Mouse (Mus musculus) hindbrain, embryonic 12.5 days (tissue): Measurements from ENCODE around the gene Dock8. TPM values are rescaled to one million over a fixed set of nuclear protein-coding genes. Genes with fewer than 3 reads are reported as not detected.

Experiments used
- ATAC-seq: fragments of 200-750 bp; cut with Nextera tagmentation; 2 replicates; pipeline ENCODE4 v1.8.0; 2017; ENCODE audit warnings: moderate TSS enrichment; ENCODE audit not compliant: low FRiP score
- H3K27ac ChIP-seq: fragments of 300-500 bp; sonication (generic); 2 replicates; pipeline ENCODE4 v1.5.1; 2016; ENCODE audit warnings: mild to moderate bottlenecking
- H3K27me3 ChIP-seq: fragments of 300-500 bp; sonication (generic); 2 replicates; pipeline ENCODE4 v1.6.1; 2016; ENCODE audit warnings: mild to moderate bottlenecking
- H3K36me3 ChIP-seq: fragments of 300-500 bp; sonication (generic); 2 replicates; pipeline ENCODE4 v1.6.1; 2016; ENCODE audit warnings: mild to moderate bottlenecking
- H3K4me1 ChIP-seq: fragments of 300-500 bp; sonication (generic); 2 replicates; pipeline ENCODE4 v1.6.1; 2016
- H3K4me2 ChIP-seq: fragments of 300-500 bp; sonication (generic); replicated peaks from 2 replicates; pipeline ENCODE4 v1.6.1; 2016; ENCODE audit warnings: mild to moderate bottlenecking
- H3K4me3 ChIP-seq: fragments of 300-500 bp; sonication (generic); 2 replicates; pipeline ENCODE4 v1.5.1; 2016; ENCODE audit warnings: mild to moderate bottlenecking
- H3K9ac ChIP-seq: fragments of 300-500 bp; sonication (generic); 2 replicates; pipeline ENCODE4 v1.6.1; 2016; ENCODE audit warnings: mild to moderate bottlenecking, moderate library complexity
- H3K9me3 ChIP-seq: fragments of 300-500 bp; sonication (generic); replicated peaks from 2 replicates; pipeline ENCODE4 v1.6.1; 2016; ENCODE audit warnings: mild to moderate bottlenecking
- WGBS: fragments of 180-500 bp; shearing (Covaris S2); methylation state at CpG from one replicate; pipeline ENCODE4 v1.1.7; 2016; 5-methylcytosine and 5-hydroxymethylcytosine counted together
- polyA plus RNA-seq: library from polyadenylated mRNA; unstranded; fragments of >200 nt; fragmentation: Nextera tagmentation; extraction: Ambion mirVana; gene quantifications from 2 replicates; pipeline ENCODE4 v1.2.1, GENCODE M21; 2016

Dock8 gene
- polyA plus RNA-seq, 1 experiment from 2014 or later = 0.80 TPM

DNA sequence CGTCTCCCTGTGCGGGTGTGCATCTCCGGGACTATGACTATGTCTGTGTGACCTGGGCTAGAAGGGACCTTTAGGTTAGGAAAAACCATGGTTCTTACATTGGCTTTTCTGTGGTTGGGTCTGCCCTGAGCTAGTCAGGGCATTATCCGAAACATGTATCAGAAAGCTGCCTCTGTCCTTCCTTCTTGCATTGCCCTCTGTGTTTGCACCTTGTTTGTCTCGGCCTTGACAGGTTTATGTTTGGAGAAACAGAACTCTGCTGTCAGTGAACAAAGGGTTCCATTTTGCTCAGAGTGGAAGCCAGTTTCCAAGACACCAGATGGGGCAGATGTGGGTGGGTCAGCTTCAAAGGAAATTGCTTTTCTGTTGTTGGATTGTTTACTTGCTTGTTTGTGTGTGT, 145.8 kb downstream of the Dock8 start:
- H3K4me2 ChIP-seq = no peak overlapping the region
- no peak overlapping the region for H3K4me3 ChIP-seq
- no peak overlapping the region for H3K27ac ChIP-seq
- 64% methylated on average over 5 of the region's 5 CpGs for WGBS
- no peak for ATAC-seq
- no peaks in the 10 kb centered on the region for H3K36me3 ChIP-seq
- H3K27me3 ChIP-seq = peaks cover 3% of the 10 kb centered on the region; the same call in 1 of the 2 replicates
- H3K4me1 ChIP-seq = peaks cover 4% of the 10 kb centered on the region
- no peaks in the 10 kb centered on the region for H3K9me3 ChIP-seq
- H3K9ac ChIP-seq = no peak overlapping the region

DNA sequence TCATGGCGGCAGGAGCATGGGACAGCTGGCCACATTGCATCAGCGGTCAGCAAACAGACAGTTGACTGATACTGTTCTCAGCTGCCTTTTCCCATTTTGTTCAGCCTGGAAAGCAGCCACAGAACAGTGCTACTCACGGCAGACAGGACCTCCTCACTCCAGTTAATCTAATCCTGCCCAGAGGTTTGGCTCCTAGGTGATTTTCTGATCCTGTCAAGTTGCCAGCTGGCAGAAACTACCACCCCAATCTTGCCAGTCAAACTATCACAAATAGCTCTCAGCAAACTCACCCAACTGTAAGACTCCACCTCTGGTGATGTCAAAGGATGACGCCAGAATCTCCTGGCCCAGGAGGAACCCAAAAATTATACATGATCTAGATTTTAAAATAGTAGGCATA, 146.8 kb downstream of the Dock8 start:
- Histone ChIP-seq H3K27ac (no peak overlapping the region), H3K4me3 (no peak overlapping the region), H3K9me3 (no peaks in the 10 kb centered on the region), H3K4me1 (peaks cover 4% of the 10 kb centered on the region), H3K27me3 (peaks cover 3% of the 10 kb centered on the region; the same call in 1 of the 2 replicates), H3K9ac (no peak overlapping the region), H3K36me3 (no peaks in the 10 kb centered on the region), H3K4me2 (no peak overlapping the region)
- no peak for ATAC-seq
- WGBS = 85% methylated on average over 4 of the region's 4 CpGs

DNA sequence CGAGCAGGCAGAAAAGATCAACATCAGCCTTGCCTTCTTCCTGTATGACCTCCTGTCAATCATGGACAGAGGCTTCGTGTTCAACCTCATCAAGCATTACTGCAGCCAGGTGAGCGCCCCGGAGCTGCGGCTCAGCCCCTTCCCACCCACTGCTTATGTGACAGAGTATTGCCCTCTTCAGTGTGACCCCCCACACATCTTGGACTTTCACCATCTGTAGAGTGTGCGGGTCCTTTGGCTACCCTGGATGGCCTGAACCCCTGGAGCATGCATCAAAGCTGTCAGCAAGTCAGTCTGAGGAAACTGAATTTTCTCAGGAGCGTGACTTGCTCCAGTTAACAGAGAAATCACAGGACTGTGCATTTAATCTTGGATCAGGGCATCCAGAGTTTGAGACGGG, 150.5 kb downstream of the Dock8 start:
- Histone ChIP-seq H3K4me2 (no peak overlapping the region), H3K27me3 (peaks cover 3% of the 10 kb centered on the region; the same call in 1 of the 2 replicates), H3K27ac (no peak overlapping the region), H3K9me3 (no peaks in the 10 kb centered on the region), H3K36me3 (no peaks in the 10 kb centered on the region), H3K4me3 (no peak overlapping the region), H3K9ac (no peak overlapping the region), H3K4me1 (peaks cover 8% of the 10 kb centered on the region)
- WGBS = 57% methylated on average over 8 of the region's 8 CpGs
- no peak for ATAC-seq

- Histone ChIP-seq H3K4me1 (peaks cover 6% of the 10 kb centered on the region; the same call in 1 of the 2 replicates), H3K36me3 (no peaks in the 10 kb centered on the region), H3K9me3 (no peaks in the 10 kb centered on the region), H3K27ac (no peak overlapping the region), H3K9ac (no peak overlapping the region), H3K4me3 (no peak overlapping the region), H3K4me2 (no peak overlapping the region), H3K27me3 (no peaks in the 10 kb centered on the region)
- WGBS = 67% methylated on average over 7 of the region's 7 CpGs
- ATAC-seq = no peak
These were observed 155.3 kb downstream of the Dock8 start for GRCm38 (mm10) chr19:25154506-25155178.

DNA sequence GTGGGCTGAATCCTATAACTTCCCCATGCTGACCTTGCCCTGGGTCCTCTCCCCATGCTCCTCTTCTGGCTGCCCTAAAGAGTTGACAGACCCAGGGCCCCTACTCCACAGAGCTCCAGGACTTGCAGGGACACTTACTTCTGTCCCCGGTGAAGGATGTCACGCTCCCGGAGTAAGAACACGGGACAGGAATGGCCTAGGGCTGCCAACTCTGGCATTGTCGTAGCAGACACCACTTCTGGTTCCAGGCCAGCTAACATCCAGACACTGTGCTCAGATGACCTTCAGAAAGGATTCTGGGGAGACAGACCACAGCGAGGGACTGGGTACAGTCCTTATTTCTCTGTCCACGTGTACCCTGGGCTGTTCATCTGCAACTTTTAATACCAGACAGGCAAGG, 155.9 kb downstream of the Dock8 start:
- H3K27ac ChIP-seq = no peak overlapping the region
- H3K9ac ChIP-seq = no peak overlapping the region
- no peaks in the 10 kb centered on the region for H3K9me3 ChIP-seq
- peaks cover 6% of the 10 kb centered on the region; the same call in 1 of the 2 replicates for H3K4me1 ChIP-seq
- no peak overlapping the region for H3K4me3 ChIP-seq
- H3K36me3 ChIP-seq = no peaks in the 10 kb centered on the region
- H3K27me3 ChIP-seq = no peaks in the 10 kb centered on the region
- no peak overlapping the region for H3K4me2 ChIP-seq
- no peak for ATAC-seq
- WGBS = 90% methylated on average over 7 of the region's 7 CpGs

DNA sequence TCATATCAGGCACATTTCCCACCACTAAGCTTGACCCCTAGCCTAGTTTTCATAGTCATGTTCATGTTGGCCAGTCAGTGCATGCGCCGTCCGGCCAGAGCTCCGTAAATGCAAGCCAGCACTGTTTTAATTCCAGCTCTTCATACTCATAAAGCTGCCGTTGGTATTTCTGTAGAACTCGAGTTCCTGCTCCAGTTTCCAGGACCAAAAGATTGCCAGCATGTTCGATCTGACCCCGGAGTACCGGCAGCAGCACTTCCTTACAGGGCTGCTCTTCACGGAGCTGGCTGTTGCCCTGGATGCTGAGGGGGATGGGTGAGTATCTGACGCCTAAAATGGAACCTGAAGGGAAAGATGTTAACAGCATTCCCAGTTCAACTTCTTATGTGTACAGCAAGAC, 156.4 kb downstream of the Dock8 start:
- no peak overlapping the region for H3K4me2 ChIP-seq
- H3K36me3 ChIP-seq = no peaks in the 10 kb centered on the region
- H3K4me1 ChIP-seq = peaks cover 6% of the 10 kb centered on the region; the same call in 1 of the 2 replicates
- 84% methylated on average over 11 of the region's 11 CpGs for WGBS
- no peak overlapping the region for H3K4me3 ChIP-seq
- no peak overlapping the region for H3K27ac ChIP-seq
- no peak overlapping the region for H3K9ac ChIP-seq
- ATAC-seq = no peak
- H3K9me3 ChIP-seq = no peaks in the 10 kb centered on the region
- H3K27me3 ChIP-seq = no peaks in the 10 kb centered on the region

- no peaks in the 10 kb centered on the region for H3K4me1 ChIP-seq
- no peaks in the 10 kb centered on the region for H3K36me3 ChIP-seq
- no peak for ATAC-seq
- no peak overlapping the region for H3K4me2 ChIP-seq
- 84% methylated on average over 3 of the region's 3 CpGs for WGBS
- H3K9ac ChIP-seq = no peak overlapping the region
- H3K27me3 ChIP-seq = no peaks in the 10 kb centered on the region
- no peaks in the 10 kb centered on the region for H3K9me3 ChIP-seq
- no peak overlapping the region for H3K4me3 ChIP-seq
- no peak overlapping the region for H3K27ac ChIP-seq
These were observed 162.9 kb downstream of the Dock8 start for GRCm38 (mm10) chr19:25162270-25162669.

- no peak overlapping the region for H3K4me2 ChIP-seq
- no peak overlapping the region for H3K4me3 ChIP-seq
- H3K27me3 ChIP-seq = no peaks in the 10 kb centered on the region
- H3K36me3 ChIP-seq = no peaks in the 10 kb centered on the region
- WGBS = 87% methylated on average over 12 of the region's 12 CpGs
- ATAC-seq = no peak
- H3K4me1 ChIP-seq = no peaks in the 10 kb centered on the region
- no peak overlapping the region for H3K27ac ChIP-seq
- H3K9me3 ChIP-seq = no peaks in the 10 kb centered on the region
- H3K9ac ChIP-seq = no peak overlapping the region
These were observed 164.1 kb downstream of the Dock8 start for GRCm38 (mm10) chr19:25163426-25163825.

DNA sequence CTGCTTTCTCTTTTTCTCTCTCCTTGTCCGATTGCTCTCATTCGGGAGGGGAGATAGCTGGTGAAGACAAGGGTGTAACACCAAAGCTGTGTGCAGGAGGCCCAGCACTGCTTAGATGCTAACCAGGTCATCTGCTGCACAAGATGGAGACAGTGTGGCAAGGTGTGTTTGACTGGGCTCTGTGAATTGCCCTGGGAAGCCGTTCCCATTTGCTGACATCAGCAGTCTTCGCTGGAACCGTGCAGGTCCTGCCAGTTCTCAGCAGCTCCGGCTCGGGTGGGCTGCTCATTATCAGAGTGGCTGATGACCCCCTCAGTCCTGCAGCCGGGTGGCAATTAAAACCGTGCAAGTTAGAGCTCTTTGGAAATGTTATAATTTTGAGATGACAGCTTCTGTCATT, 167.1 kb downstream of the Dock8 start:
- Histone ChIP-seq H3K4me2 (no peak overlapping the region), H3K4me1 (no peaks in the 10 kb centered on the region), H3K27ac (no peak overlapping the region), H3K27me3 (no peaks in the 10 kb centered on the region), H3K4me3 (no peak overlapping the region), H3K9me3 (no peaks in the 10 kb centered on the region), H3K9ac (no peak overlapping the region), H3K36me3 (no peaks in the 10 kb centered on the region)
- WGBS = 74% methylated on average over 9 of the region's 9 CpGs
- ATAC-seq = no peak

- Histone ChIP-seq H3K27ac (no peak overlapping the region), H3K4me3 (no peak overlapping the region), H3K9me3 (no peaks in the 10 kb centered on the region), H3K27me3 (no peaks in the 10 kb centered on the region), H3K36me3 (no peaks in the 10 kb centered on the region), H3K9ac (no peak overlapping the region), H3K4me1 (no peaks in the 10 kb centered on the region), H3K4me2 (no peak overlapping the region)
- no peak for ATAC-seq
- 58% methylated on average over 10 of the region's 10 CpGs for WGBS
These were observed 172.1 kb downstream of the Dock8 start for GRCm38 (mm10) chr19:25171395-25171794.

- Histone ChIP-seq H3K4me2 (no peak overlapping the region), H3K36me3 (no peaks in the 10 kb centered on the region), H3K4me3 (no peak overlapping the region), H3K9me3 (no peaks in the 10 kb centered on the region), H3K27me3 (no peaks in the 10 kb centered on the region), H3K27ac (no peak overlapping the region), H3K9ac (no peak overlapping the region), H3K4me1 (no peaks in the 10 kb centered on the region)
- 91% methylated on average over 11 of the region's 11 CpGs for WGBS
- no peak for ATAC-seq
These were observed 177.4 kb downstream of the Dock8 start for GRCm38 (mm10) chr19:25176746-25177145.

DNA sequence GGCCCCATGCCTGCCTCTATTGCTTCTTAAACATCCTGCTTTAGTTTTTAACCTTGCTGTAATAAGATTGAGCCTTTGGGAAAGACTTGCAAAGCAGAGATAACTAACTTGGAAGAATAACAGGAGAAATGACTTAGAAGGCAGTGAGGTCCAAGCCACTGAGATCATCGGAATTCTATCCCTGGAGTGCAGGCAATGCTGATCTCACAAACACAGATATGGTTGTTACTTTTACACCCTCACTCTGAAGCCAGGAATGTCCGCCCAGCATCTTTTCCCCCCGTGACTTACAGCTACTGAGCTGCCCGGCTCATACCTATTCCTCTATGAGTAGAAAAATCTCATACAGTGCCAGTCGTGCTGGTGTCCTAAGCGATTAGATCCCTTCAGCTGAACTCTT, 180.7 kb downstream of the Dock8 start:
- Histone ChIP-seq H3K27ac (no peak overlapping the region), H3K4me3 (no peak overlapping the region), H3K9me3 (no peaks in the 10 kb centered on the region), H3K4me2 (no peak overlapping the region), H3K27me3 (no peaks in the 10 kb centered on the region), H3K4me1 (no peaks in the 10 kb centered on the region), H3K9ac (no peak overlapping the region), H3K36me3 (no peaks in the 10 kb centered on the region)
- no peak for ATAC-seq
- WGBS = 84% methylated on average over 6 of the region's 6 CpGs

DNA sequence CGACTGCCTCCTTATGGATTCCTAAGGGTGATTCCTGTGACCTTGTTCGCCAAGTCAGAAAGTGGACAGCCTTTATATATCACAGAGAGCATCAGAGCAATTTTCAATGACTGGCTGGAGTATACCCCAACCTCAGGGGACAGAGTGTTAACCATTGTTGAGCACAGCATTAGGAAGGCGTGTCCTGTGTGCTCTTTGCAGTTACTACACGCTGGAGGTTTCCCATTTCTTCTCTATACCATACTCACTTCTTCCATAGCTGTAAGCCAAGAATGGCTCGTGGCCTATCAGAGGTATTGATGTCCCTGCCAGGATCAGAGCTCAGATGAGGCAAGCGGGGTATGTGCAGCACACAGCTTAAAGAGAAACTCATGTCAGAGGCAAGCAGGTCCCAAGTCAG, 181.2 kb downstream of the Dock8 start:
- Histone ChIP-seq H3K9me3 (no peaks in the 10 kb centered on the region), H3K4me1 (no peaks in the 10 kb centered on the region), H3K4me3 (no peak overlapping the region), H3K36me3 (no peaks in the 10 kb centered on the region), H3K27me3 (no peaks in the 10 kb centered on the region), H3K27ac (no peak overlapping the region), H3K4me2 (no peak overlapping the region), H3K9ac (no peak overlapping the region)
- WGBS = 84% methylated on average over 6 of the region's 6 CpGs
- no peak for ATAC-seq
